ENCODE assay signal across 27 mouse cellular contexts in genomic region chr10:96350692-96351091, GRCm38 (mm10).
"Had no signal": no experiment of that assay in that cellular context is flagged by ENCODE, and none has a peak within 500 bp of the region (broad histone marks: within the 10 kb centered on the region; RNA-seq: fewer than 3 reads in every experiment).

No protein-coding gene starts in this region.

- ATAC-seq: forebrain, embryonic 16.5 days; hindbrain, postnatal 0 days; intestine, embryonic 16.5 days had no signal

- H3K9ac ChIP-seq: heart, embryonic 13.5 days; heart, embryonic 15.5 days; hindbrain, embryonic 13.5 days; hindbrain, embryonic 15.5 days; kidney, embryonic 15.5 days; limb, embryonic 13.5 days; limb, embryonic 15.5 days had no signal

- H3K9me3 ChIP-seq: heart, embryonic 10.5 days; heart, embryonic 13.5 days; heart, embryonic 15.5 days; hindbrain, embryonic 10.5 days; hindbrain, embryonic 15.5 days; kidney, embryonic 15.5 days; limb, embryonic 13.5 days; limb, embryonic 15.5 days had no signal

- H3K4me3 ChIP-seq: gastrocnemius, adult 2 months; heart, embryonic 10.5 days; heart, embryonic 13.5 days; heart, embryonic 15.5 days; hindbrain, embryonic 10.5 days; hindbrain, embryonic 13.5 days; hindbrain, embryonic 15.5 days; kidney, embryonic 15.5 days; limb, embryonic 13.5 days; limb, embryonic 15.5 days had no signal

- DNase-seq: gastrocnemius, adult 2 months; gastrocnemius, postnatal 10 days; gastrocnemius, postnatal 25 days; heart, adult 18-20 months; heart, postnatal 14 days; heart, postnatal 4 days; kidney, adult 11 months; kidney, adult 2 months; kidney, adult 9 months; kidney, postnatal 14 days; kidney, postnatal 36 days; layer of hippocampus, adult 9-11 months; layer of hippocampus, postnatal 36 days; left cerebral cortex, postnatal 4 days had no signal

- H3K36me3 ChIP-seq: heart, embryonic 10.5 days; heart, embryonic 13.5 days; heart, embryonic 15.5 days; hindbrain, embryonic 10.5 days; hindbrain, embryonic 13.5 days; hindbrain, embryonic 15.5 days; kidney, embryonic 15.5 days; limb, embryonic 13.5 days; limb, embryonic 15.5 days had no signal

- H3K27ac ChIP-seq: gastrocnemius, adult 2 months; heart, embryonic 10.5 days; heart, embryonic 13.5 days; heart, embryonic 15.5 days; hindbrain, embryonic 10.5 days; hindbrain, embryonic 13.5 days; hindbrain, embryonic 15.5 days; hindbrain, postnatal 0 days; kidney, embryonic 15.5 days; kidney, postnatal 0 days; limb, embryonic 13.5 days; limb, embryonic 15.5 days had no signal

- H3K27me3 ChIP-seq: heart, embryonic 13.5 days; heart, embryonic 15.5 days; hindbrain, embryonic 13.5 days; hindbrain, embryonic 15.5 days; kidney, embryonic 15.5 days; limb, embryonic 13.5 days; limb, embryonic 15.5 days had no signal

- H3K4me1 ChIP-seq: heart, embryonic 10.5 days; heart, embryonic 13.5 days; heart, embryonic 15.5 days; hindbrain, embryonic 10.5 days; hindbrain, embryonic 13.5 days; hindbrain, embryonic 15.5 days; kidney, embryonic 15.5 days; limb, embryonic 13.5 days; limb, embryonic 15.5 days had no signal

- H3K4me2 ChIP-seq: heart, embryonic 13.5 days; heart, embryonic 15.5 days; hindbrain, embryonic 13.5 days; hindbrain, embryonic 15.5 days; kidney, embryonic 15.5 days; limb, embryonic 13.5 days; limb, embryonic 15.5 days had no signal
